Mouse (Mus musculus) right cerebral cortex, postnatal 4 days (tissue): ENCODE measurements around the gene Sult1c2.
"Not testable (repeated sequence)": the region's sequence is repeated elsewhere in the genome, so short reads cannot be mapped to it uniquely, and the experiment has no call there.

Experiments
- DNase-seq: peaks from one replicate; pipeline ENCODE4 v3.0.0-alpha.2; 2022

The Sult1c2 gene

DNA sequence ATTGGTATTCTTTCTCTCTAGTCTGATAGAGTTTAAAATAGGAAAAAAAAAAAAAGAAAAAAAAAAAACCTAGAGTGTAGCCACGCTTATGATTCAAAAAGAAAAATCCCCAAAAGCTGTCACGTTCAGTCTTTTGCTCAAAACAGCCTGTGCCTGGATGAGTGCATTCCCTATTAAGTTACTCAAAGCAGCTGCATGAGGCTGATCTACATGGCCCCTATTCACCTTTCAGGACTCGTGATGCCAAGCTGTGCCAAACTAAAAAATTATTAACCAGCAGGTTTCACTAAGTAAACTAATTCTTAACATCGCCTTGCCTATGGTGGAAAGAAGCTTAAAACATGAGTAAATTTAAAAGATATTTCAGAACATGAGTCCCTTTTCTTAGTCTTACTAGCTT lies at the start of gene Sult1c2:
Gene Sult1c2, minus strand, starts transcription at position 134 of the 400 bp plus-strand sequence.
- no peak for DNase-seq

DNA sequence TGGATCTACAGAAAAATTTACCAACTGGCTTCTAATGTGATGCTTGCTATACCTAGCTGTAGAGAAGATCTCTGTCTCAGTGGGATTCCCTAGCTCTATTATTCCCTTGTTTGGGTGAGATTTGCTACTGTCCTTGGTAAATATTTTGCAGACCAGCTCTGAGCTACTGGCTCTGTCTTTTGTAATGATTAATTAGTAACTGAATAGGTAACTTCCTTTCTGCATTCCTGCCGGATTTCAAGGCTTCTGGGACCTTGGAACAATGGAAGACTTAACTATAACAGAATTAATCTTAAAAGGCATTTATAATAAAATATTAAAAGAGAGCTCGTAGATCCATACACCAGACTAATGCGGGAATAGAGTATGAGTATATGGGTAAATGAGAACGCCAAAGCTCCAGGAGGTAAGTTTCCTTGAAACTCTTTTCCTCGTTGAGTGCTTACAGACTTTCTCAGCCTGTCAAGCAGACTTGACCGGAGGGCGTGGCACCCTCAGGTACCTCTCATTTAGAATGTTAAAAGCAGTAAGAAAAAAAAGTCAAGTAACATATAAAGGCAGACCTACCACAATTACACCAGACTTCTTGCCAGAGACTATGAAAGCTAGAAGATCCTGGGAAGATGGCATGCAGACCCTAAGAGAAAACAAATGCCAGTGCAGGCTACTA lies 33.0 kb upstream of the Sult1c2 start:
- DNase-seq, result not testable (repeated sequence)

DNA sequence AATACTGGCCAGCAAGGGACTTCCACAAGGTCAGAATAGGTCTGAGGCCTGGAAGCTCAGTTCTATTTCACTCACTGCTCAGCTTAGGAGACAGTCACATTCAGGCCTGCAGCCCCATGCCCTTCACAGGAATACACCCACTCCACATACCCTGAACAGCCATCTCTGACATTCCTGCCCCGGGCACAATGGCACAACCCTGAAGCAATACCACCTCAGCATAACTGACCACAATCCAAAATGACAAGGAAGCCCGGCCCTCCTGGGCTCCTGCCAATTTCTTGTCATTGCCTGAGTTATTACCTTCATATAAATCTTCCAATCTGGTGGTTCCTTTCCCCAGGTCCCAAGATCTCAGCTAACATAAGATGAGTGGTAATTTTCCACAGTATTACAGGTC lies 28.3 kb upstream of the Sult1c2 start:
- no peak for DNase-seq

DNA sequence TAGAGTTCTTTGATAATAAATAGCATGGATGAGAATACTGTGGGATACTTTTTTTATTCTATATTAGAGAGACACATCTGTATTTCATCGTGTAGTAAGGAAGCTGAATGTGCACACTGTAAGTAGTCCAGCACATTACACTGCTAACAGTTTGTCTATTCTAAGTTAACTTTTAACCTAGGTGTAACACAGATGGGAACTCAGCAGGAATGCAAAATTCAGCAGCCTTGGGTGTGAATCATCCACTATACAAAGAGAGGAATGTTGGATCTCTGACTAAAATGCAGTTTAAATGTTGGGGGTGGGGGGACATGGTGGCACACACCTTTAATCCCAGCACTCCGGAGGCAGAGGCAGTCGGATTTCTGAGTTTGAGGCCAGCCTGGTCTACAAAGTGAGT lies 26.1 kb upstream of the Sult1c2 start:
- DNase-seq, result no peak

DNA sequence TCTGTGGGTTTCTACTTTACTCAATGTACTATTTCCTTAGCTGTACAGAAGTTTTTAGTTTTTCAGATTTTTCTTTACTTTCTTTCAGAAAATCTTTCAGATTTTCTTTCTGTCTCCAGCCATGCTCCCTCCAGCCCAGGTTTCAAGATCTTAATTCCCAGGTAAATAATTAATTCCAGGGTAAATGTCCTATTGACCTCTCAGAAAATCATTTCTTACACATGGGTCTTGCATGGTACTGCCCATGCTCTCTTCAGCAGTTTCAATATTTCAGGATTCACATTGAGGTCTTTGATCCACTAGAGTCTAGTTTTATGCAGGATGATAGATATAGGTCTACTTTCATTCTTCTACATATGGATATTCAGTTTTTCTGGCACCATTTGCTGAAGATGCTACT lies 23.8 kb upstream of the Sult1c2 start:
- no peak for DNase-seq

DNA sequence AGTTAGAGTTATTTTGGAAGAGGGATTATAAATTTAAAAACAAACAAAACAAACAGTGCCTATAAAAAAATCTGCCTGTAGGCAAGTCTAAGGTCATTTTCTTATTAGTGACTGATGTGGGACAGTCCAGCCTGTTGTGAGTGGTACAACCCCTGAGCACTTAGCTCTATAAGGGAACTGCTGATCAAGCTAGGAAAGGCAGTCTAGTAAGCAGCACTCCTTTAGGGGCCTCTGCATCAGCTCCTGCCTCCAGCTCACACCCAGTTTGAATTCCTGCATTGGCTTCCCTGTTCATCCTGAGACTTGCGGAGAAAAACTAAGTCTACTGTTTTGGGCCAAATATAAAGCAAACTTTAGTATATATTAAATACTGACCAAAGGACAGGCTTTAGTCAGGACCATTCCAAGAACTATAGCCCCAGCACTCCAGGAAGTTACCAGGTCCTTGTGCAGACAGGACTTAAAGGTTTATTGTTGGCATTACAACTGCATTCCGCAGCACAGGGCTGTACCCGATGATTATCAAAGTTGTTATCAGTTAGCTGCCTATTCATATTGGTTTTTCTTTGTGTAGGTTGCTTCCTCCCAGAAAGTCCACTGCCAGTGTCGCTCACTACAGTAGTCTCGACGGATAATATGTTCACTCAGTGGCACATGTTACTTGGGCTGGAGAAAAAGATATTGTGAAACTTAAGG lies 19.3 kb upstream of the Sult1c2 start:
- DNase-seq, result no peak

DNA sequence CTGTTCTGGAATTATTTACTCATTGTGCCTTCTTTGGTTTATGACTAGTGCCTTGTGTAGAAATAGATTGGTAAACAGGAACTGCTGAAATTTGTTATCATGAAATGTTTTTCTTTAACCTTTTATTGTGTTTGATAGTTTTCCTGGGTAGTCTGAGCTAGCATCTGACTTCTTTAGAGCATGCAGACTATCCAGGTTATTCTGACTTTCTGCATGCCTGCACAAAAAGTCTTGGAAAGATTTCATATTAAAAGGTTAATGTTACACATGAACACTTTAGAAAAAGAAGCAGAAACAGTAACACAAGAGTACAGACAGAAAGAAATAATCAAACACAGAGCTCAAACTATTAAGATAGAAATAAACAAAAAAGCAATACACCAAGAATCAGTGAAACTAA lies 14.4 kb upstream of the Sult1c2 start:
- DNase-seq, result no peak

DNA sequence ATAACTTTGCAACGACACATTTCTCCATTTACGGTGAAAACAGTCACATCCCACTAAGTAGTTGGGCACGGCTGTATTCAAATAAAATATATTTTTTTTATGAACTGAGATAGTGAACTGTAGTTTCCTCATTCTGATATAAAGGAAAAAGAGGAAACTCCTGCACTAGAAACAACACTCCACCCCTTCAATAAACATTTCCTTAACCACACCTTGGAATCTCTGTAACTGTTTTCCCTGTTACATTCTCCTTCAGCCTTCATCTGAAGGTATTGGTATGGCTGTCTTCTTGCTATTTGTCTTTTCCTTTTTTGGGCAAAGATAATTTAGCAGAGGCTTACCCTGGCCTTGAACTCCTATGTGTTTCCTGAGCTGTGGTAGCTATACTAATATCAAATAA lies 8.9 kb upstream of the Sult1c2 start:
- DNase-seq, result no peak

DNA sequence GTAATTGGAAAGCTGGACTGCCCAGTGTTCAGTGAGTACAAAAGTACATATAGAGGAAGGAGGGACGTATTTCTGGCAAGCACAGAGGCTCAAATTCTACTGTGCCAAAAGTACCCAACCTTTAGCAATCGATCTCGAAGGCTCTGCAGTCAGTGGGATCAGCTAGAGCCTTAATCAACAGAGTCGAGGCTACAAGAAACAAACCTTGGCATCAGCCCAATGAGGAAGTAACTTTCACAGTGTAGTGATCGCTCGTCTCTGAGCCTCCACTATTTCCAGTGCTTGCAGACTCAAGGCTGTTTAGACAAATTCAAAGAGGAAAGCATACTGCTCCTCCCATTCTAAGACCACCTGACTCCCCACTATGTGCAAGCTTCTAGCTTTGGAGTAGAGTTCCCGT lies 343 bp downstream of the Sult1c2 start:
- DNase-seq, result no peak

DNA sequence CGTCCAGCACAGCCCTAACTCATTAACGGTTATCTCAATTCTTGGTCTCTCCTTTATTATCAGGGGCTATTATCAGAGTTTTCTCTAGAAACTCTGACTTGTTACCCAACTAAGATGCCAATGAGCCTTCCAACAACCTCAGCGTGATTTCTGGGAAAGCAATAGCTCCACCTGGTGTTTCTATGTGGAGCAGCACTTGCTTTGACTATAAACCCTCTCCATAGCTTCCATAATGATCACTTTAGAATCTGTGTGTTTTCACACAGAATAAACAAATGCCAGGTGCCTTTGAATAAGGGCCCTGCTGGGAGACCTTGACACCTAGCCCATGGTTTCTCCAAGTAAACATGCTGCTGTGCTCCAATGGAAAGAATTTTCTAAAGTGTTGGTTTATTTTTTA lies 12.8 kb downstream of the Sult1c2 start:
- peak; percentile 16 for DNase-seq

DNA sequence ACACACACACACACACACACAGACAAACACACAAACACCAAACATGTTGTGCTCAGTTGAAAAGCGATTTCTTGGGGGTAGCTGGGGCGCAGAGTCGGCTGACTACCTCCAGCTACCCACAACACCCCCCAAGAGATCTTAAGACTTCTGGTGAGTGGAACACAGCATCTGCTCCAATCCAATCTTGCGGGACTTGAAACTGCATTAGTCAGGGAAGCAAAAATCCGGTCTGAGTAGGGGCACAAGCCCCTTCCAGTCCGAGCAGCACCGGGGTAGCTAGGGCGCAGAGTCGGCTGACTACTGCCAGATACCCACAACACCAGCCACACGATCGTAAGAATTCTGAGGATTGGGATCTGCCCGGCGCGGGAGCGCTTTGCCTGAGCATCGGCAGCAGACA lies 42.2 kb downstream of the Sult1c2 start:
- not testable (repeated sequence) for DNase-seq

DNA sequence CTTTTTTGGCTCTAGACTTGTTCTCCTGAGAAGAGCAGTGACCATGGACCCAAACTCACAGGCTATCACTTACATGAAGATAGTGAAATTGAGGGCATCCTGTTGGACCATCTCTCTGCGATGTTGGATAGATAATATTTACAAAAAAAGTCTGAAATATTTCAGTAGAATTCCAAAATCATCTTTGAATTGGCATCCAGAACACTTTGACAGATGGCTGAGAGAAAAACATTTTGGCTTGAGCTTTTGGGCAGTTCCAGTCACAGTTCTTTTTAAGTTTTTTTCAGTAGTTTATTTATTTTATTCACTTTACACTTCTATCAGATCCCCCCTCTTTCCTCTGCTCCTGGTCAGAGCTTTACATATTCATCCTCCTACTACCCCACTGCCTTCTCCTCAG lies 62.8 kb downstream of the Sult1c2 start:
- no peak for DNase-seq
